Mouse (Mus musculus) c-Kit-positive CD71-negative TER-119-negative erythroid progenitor cells, embryonic 14.5 days (primary cell): ENCODE results near the gene Usp50.

Experiments used
- DNase-seq: peaks from one replicate; pipeline ENCODE4 v3.0.0-alpha.2; 2013; ENCODE audit warnings: low read depth

Gene Usp50

DNA sequence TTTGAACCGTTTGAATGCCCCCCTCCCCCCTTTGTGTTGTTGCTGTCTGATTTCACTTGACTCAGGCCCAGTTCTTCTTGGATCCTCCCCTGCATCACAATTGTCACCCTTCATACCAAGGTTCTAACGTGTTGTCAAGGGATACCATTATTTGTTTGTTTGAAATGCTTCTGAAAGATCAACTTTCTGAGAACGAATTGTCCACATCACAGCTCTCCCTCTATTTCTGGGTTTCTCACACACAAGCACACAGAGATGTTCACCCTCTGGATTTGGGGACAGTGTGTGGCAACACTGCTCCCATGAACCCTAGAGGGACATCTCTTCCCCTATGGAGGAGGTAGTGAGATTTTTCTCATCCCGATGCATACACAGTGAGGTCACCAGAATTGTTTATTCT, at the start of gene Usp50:
Usp50 (minus strand) TSS at position 101 of the 400 bp plus-strand sequence.
- DNase-seq, result no peak

DNA sequence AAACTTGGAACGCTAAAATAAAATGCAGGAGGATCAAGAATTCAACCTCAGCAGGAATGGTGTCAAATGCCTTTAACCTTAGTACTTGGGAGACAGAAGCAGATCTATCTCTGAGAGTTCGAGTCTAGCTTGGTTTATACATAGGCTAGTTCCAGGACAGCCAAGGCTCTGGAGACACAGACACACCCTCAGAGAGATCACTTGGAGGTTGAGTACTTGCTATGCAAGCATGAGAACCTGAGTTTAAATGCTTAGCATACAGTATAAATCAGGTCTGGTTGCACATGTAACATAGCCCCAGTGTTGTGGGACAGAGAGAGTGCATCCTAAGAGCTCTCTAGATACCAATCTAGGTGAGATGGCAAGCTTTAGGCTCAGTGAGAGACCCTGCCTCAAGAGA, 34.1 kb upstream of the Usp50 start:
- DNase-seq, result no peak

DNA sequence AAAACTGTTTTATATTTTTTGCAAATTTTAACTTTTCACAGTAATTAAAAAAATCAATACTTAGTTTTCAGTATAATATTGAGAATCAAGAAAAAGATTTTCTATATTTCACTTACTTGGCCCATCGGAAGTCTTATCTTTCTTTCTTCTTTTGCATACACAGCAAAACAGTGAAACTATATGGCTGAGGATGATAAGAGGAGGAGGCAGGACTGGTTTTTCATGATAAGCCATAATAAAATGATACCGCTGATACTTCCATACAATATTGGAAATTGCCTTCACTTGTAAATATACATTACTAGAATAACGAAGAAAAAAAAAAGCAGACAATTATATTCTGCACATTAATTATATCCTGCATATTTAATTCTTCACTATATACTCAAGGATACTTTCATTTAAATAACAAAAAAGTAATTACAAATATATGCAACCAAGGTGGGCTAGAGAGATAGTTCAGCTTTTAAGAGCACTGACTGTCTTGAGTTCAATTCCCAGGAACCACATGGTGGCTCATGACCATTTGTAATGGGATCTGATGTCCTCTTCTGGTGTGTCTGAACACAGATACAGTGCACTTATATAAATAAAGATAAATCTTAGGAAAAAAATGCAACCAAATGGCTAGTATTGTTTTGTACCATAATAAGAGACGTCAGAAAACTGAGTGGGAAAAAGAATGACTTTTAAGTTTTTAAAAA, 33.5 kb upstream of the Usp50 start:
- DNase-seq, result no peak

DNA sequence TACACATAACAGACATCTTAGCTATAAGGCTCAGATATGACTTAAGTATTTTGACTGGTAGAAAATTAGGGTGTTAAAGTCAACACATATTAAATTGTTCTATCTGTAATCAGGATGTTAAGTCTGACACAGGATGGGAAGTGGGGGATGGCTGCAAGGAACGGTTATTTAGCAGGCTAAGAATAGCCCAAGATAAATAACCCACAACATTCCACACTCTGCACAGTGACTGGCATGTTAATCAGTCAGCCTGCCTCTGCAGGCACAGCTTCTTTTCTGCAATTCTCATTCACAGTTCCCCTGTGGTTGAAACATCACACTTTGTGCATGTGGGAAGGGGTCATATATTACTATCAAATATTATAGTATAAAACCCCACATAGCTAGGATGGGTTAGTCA, 32.6 kb upstream of the Usp50 start:
- DNase-seq, result no peak

DNA sequence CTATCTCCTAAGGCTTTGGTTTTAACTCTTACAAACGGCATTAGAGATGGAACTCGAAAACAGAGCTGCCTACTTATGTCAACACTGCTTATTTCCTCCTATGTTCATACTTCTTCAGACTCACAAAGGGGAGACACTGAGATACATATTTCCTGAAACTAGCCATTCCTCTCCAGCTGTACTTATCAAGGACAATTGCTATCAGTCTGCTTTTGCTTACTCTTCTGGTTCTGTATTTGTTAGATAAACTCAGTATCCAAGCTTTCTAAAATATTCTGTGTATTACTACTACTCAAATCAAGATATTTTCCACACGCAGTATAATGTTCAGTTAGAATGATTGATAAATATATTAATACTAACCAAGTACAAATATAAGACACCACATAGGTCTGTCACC, 18.7 kb upstream of the Usp50 start:
- no peak for DNase-seq

DNA sequence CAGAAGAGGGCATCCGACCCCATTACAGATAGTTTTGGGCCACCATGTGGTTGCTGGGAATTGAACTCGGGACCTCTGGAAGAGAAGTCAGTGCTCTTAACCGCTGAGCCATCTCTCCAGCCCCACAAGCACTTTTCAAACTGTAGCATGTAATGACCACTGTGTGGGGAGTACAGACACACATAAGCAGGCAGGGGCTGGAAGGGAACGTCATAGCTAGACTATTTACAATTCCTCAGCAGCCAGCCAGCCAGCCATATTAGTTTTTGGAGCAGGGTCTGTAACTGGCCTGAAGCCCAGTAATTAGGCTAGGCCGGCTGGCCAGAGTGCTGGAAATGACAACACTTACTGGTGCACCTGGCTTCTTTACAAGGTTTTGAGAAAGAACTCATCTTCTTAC, 15.2 kb upstream of the Usp50 start:
- no peak for DNase-seq

DNA sequence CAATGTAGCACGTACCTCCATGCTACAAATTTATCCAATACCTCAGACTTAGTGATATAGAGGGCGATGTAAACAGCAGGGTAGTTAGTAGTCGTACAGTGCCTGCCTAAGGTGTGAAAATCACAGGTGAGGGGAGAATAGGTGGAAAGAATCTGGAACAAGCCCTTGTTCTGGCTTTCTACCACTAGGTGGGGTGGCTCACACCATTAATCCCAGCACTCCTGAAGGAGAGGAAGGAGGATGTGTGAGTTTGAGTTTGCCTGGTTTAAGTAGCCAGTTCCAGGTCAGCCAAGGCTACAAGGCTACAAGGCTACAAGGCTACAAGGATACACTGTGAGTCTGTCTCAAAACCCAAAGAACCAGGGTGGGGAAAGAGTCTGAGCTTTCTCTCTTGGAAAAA, 12.4 kb upstream of the Usp50 start:
- no peak for DNase-seq

DNA sequence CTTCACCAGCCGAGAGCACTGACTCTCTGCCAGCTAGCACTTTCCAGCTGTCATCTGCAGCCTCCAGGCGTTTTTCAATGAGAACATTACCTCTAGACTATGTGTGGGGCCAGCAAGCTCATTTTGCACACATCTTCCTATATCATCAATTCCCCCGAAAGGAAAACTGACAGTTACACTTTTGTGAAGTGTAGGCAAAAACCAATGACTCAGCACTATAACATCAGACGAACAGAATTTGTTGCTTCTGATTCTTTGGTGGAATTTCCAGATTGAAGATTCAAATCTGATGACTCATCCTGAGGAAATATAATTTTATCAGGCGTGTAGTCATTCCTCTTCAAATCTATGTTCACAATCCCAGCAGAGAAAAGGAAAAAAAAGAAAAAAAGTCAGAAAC, 9.3 kb upstream of the Usp50 start:
- DNase-seq, result no peak

DNA sequence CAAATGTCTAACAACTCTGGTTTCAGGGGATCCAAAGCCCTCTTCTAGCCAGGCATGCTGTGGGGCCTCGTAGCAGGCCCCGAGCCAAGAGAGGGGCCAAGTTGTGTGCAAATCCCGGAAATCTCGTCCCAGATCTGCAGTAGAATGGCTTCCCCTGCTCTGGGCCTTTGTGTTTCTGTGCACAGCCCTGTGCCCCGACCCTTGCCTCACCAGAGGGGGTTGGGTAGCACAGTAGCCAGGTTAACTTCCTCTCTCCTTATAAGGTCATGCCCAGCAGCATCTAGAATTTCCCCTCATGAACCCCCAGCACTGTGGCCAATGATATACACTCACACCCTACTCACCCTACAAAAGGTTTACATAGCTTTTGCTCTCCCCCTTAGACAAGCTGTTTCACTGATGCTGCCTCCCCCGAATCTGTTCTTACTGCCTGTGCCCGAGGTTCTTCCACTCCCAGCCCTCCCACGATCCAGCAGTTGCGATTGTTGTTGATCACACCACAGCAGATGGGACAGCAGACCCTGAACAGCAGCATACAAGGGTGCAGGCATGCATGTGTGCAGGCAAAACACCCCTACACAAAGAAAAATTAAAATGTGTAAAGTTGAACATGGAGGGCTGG, 4.6 kb upstream of the Usp50 start:
- DNase-seq, result no peak

DNA sequence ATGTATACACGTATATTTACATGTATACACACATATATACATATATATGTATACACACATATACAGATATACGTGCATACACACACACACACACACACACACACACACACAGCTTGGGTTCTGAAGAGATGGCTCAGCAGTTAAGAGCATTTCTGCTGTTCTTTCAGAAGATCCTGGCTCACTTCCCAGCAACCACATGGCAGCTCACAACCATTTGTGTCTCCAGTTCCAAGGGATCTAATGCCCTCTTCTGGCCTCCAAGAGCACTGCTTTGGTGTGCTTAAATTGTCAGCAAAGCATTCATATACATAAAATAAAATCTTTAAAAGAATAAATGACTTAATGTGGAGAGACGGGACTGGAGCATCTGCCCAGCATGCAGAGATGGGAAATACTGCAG, 837 bp downstream of the Usp50 start:
- DNase-seq, result no peak

DNA sequence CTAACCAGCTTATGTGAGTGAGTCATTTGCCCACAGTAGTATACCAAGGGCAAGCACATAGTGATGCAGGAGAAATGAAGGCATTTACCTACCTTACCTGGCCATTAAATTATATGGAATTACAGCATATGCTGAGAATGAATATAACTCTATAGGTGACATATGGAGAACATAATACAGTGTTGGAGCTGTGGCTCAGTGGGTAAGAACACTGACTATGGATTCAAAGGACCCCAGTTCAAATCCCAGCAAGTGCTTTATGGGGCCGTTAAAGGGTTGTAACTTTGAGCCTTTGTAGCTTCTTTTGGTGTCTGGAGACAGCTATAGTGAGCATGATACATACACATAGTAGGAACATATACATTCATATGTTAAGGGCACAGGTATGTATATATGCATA, 1.8 kb downstream of the Usp50 start:
- DNase-seq, result no peak

DNA sequence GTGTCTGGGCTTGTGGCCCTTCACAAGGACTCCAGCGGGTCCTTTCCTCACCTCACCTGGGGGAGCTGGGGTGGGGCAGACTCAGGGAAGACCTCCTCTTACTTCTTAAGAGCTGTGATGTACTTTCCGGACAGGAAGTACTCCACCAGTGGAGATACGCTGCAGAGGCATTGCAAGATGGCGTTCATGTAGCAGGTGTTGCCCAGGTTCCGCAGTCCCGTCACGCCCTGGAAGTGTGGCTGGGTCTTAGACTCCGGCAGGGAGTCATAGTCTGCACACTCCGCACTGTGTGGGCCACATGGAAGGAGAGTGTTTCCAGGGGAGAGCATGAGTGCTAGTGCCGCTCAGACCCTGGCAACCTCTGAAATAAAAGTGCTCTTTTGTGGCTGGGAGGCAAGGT, 3.0 kb downstream of the Usp50 start:
- no peak for DNase-seq

DNA sequence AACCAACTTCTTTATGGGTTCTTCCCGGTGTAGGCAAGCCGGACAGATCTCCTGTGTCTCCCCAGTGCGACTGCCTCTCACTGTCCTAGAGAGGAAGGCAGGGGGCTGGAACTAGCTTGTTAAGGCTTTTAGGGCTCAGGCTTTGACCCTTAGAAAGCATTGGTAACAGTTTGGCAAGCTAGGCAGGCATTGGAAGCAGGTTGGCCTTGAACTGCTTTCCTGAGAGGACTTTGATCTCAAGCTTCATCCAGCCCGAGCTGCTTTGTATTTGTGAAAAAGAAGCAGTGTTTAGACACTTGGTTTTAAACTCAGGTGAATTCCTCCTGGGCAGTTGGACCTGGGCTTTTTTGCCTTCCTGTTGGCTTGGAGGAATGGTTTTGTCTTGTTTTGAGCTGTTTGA, 4.5 kb downstream of the Usp50 start:
- no peak for DNase-seq

DNA sequence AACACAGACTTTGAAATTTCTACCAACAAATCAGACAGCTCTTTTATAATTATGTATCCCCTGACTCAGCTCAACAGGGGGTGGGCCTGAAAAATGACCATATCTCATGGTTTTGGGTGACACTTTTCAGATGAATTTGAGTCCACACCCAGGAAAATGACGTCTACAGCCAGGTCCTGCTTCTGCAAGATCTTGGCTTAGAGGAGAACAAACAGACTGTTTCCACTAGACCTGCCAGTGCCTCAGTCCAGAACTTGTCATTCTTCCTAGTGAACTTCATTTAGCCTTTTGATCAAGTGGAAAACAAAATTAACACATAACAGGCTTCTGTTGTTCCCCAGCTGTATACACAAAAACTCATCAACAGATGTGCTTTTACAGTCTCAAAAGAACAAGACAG, 6.9 kb downstream of the Usp50 start:
- DNase-seq, result no peak

DNA sequence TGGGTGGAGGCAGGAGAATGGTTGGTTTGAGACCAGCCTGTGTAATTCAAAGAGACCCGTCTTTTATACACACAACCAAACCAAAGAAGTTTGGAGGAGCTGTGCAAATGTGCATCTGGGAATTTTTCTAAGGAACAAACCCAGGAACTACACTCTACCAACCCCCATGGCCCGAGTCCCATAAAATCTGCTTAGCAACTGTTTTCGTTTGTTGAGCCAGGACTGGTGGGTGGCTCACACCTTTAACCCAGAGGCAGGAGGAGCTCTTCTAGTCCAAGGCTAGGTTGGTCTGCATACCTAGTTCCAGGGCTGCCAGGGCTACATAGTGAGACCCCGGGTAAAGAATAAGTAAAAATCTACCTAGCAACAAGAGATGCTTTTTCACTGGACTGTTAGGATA, 7.3 kb downstream of the Usp50 start:
- no peak for DNase-seq

DNA sequence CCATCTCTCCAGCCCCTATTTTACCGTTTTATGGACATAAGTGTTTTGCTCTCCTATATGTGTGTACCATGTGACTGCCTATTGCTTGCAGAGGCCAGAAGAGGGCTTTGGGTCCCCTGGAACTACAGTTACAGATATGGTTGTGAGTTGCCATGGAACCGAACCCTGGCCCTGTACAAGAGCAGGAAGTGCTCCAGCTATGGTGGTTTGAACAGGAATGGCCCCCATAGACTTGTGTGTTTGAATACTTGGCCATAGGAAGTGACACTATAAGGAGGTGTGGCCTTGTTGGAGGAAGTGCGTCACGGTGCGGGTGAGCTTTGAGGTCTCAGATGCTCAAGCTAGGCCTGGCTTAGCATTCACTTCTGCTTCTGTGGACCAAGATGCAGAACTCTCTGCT, 11.1 kb downstream of the Usp50 start:
- DNase-seq, result no peak

DNA sequence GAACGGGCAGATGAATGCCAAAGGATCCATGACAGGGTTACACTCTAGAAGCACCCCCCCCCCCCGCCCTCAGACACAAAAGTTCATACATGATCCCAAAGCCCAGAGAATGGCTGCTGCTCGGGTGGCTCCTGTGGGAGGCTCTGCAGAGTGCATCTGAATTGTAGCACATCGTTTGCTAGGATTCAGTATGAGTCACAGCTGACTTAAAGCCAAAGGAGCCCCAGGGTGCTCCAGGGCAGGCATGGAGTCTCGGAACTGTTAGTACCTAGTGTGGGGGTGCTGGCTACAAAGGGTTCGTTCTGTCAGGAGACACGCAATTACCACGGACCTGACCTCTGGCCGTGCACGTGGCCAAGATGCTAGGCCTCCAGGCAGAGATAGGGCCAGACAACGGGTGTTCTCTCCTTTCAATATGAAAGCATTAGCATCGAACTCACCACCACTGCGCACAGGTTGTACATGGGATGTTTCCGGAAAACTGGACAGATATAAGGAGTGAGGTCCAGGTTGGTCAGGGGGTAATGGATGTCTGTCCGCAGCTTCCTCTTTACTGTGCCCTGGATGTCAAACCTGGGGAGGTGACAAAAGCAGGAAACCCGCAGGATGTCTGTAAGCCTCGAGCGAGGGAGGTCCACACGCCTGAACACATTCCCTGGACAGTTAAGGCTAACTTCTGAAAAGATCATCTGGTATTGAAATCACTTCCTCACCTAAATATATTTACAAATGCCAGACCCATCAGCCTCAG, 13.7 kb downstream of the Usp50 start:
- DNase-seq, result no peak

DNA sequence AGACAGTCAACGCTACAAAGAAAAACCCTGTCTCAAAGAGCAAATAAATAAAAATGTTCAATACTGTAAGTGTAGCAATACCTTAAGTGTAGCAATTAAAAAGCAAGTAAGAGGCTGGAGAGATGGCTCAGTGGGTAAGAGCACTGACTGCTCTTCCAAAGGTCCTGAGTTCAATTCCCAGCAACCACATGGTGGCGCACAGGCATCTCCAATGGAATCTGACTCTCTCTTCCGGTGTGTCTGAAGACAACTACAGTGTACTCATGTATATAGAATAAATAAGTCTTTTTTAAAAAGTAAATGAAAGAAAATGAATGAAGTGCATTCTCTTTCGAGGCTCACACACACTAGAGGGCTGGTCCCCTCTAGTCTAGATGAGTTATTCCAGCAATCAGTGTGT, 15.1 kb downstream of the Usp50 start:
- DNase-seq, result no peak

DNA sequence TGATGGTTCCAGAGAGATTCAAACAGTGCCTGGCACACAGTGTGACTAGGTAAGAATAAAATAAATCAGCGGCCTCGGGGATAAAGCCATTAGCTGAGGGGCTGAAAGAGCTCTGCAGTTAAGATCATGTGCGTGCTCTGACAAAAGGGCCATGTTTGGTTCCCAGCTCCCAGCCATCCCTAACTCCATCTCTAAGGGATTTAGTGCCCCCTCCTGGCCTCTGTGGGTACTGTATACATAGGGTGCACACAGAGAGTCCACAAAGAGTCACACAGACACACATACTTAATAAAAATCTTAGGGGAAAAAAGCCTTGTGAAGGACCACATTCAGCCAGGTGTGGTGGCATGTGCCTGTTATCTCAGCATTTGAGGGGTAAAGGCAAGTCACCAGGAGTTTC, 15.7 kb downstream of the Usp50 start:
- DNase-seq, result no peak

DNA sequence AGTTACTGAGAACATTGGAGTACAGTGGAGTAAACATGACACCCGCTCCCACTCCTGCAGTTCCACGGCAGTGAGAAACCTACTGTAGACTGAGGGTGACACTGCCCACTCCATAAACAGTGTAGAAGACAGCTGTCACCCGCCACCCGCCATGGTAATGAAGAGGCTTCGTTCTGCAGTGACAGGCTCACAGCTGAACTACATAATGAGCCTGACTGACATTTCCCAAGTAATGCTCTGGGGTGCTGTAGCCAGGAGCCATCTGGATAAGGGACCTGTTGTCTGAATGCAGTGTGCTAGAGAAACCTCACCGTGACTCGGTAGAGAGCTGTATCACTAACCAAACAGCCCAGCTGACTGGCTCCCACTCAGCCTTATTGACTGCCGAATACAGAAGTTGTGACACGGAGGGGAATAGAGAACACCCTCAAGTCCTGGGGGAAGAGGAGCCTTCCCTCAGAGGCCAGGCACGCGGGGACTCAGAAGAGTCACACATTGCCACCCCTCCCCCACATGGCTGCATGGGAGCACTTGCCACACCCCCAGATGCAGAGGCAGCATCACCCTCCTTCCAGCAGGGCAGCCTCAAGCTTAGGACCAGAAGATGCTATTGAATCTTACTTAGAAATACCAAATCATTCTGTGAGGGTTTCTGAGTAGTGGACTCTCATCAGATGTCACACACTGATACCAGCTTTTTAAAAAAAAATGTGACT, 17.2 kb downstream of the Usp50 start:
- DNase-seq, result no peak

DNA sequence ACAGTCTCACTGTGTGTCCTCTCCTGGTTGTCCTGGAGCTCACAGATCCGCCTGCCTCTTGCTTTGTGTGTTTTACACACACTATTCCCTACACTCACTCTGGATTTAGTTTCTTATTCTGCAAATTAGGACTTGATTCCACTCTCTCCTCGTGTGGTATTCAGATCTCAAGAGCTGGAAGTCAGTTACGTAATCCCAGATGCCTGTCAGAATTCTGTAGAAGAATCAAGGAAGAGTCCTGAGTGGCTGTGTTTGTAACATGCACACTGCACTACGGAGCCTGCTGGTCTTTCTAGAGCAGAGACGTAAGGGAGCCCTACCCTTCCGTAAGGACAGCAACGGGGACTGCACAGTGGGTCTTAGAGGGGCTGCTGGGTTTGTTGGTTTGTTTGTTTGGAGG, 23.9 kb downstream of the Usp50 start:
- no peak for DNase-seq

DNA sequence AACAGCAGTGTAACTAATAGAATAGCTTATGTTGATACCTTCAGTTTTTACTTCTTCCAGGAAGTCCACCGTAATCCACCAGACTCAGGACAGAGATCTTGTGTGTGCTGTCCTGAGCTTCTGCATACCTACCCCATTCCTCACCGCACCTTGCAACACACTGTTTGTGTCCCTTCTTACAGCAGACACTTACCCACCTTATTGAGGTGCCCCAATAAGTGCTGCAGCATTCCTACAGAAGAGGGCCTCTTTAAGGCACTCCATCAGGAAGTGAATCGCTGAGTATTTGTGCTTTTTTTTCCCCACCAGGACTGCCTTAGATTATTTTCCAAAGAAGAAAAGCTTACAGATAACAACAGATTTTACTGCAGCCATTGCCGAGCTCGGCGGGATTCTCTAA, 27.6 kb downstream of the Usp50 start:
- DNase-seq, result no peak

DNA sequence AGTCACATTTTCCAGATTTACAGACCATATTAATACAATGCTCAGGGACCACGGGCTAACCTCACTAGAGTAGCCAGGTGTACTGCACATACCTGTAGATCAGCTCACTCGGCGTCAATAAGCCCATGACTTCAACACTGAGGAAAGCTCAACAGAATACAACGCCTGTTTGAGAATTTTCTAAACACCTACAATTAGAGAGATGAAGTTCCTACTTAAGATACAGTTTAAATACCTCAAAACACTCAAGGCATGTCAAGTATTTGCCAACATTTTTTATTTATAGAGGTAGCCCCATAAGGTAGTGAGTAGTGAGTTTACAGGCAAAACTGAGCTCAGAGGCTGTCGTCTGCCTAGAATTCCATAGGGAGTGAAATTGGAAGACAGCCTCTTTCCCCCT, 39.9 kb downstream of the Usp50 start:
- no peak for DNase-seq
